Mouse (Mus musculus): ENCODE data around the gene Hist1h2ap.
"Not testable (repeated sequence)": the region's sequence is repeated elsewhere in the genome, so short reads cannot be mapped to it uniquely, and the experiment has no call there.

Gene Hist1h2ap

GRCm38 (mm10) chr13:21810073-21810472 is 23.2 kb downstream of the Hist1h2ap start, which contains the start of the genes Hist1h2bq and Hist1h2ao:
Gene Hist1h2bq (minus strand): TSS chr13:21810197.
Gene Hist1h2ao (plus strand): TSS chr13:21810465.
- not testable (repeated sequence) for DNase-seq (ENCODE audit: low read depth, low spot score)

- DNase-seq (ENCODE audit: low read depth, low spot score), result not testable (repeated sequence)
These were observed 30.2 kb downstream of the Hist1h2ap start for GRCm38 (mm10) chr13:21803058-21803457.

- DNase-seq (ENCODE audit: low read depth, low spot score), result not testable (repeated sequence)
These were observed 36.1 kb downstream of the Hist1h2ap start for GRCm38 (mm10) chr13:21797163-21797562.

- DNase-seq (ENCODE audit: low read depth, low spot score), result no peak
These were observed 37.7 kb downstream of the Hist1h2ap start for GRCm38 (mm10) chr13:21795584-21795983.

GRCm38 (mm10) chr13:21790601-21791283 is 42.6 kb downstream of the Hist1h2ap start:
- no peak for DNase-seq (ENCODE audit: low read depth, low spot score)

GRCm38 (mm10) chr13:21789925-21790324 is 43.4 kb downstream of the Hist1h2ap start:
- DNase-seq (ENCODE audit: low read depth, low spot score), result no peak

GRCm38 (mm10) chr13:21787760-21788593 is 45.3 kb downstream of the Hist1h2ap start:
- DNase-seq (ENCODE audit: low read depth, low spot score), result no peak

- DNase-seq (ENCODE audit: low read depth, low spot score), result peak; percentile 98
These were observed 46.2 kb downstream of the Hist1h2ap start, which contains the start of the genes Hist1h2an and Hist1h2bp for GRCm38 (mm10) chr13:21786899-21787629. Gene Hist1h2an (minus strand): TSS chr13:21787218. Gene Hist1h2bp (plus strand): TSS chr13:21787461.

- DNase-seq (ENCODE audit: low read depth, low spot score), result no peak
These were observed 47.0 kb downstream of the Hist1h2ap start for GRCm38 (mm10) chr13:21786189-21786898.

- no peak for DNase-seq (ENCODE audit: low read depth, low spot score)
These were observed 49.0 kb downstream of the Hist1h2ap start for GRCm38 (mm10) chr13:21784311-21784710.

- DNase-seq (ENCODE audit: low read depth, low spot score), result peak; percentile 26
These were observed 49.6 kb downstream of the Hist1h2ap start for GRCm38 (mm10) chr13:21783734-21784161.

GRCm38 (mm10) chr13:21783255-21783617 is 50.1 kb downstream of the Hist1h2ap start, which contains the start of gene Hist1h3i:
Gene Hist1h3i (minus strand): TSS chr13:21783370.
- peak; percentile 94 for DNase-seq (ENCODE audit: low read depth, low spot score)
